Mouse (Mus musculus) gastrocnemius, adult 8-10 months (tissue): ENCODE results near the gene Mpnd. TPM values are rescaled to one million over a fixed set of nuclear protein-coding genes. Genes with fewer than 3 reads are reported as not detected.
"Not testable (repeated sequence)": the region's sequence is repeated elsewhere in the genome, so short reads cannot be mapped to it uniquely, and the experiment has no call there.

Experiments
- DNase-seq, 2 experiments: peaks; one replicate each; pipeline ENCODE4 v3.0.0; 2022; ENCODE audit warnings: low spot score in 2 of 2
- total RNA-seq, 4 experiments: library from RNA; stranded (reverse); gene quantifications; 2 replicates each; pipeline ENCODE4 v1.2.4; 2022

Mpnd gene
- total RNA-seq, 4 experiments from 2014 or later: 41.3 to 55.2 (median 42.4) TPM

- peak; percentile 98 for DNase-seq
Measured at GRCm38 (mm10) chr17:56036176-56036900, 30.8 kb downstream of the Mpnd start, which contains the start of gene Sh3gl1. Gene Sh3gl1 (minus strand): TSS chr17:56036635.

DNA sequence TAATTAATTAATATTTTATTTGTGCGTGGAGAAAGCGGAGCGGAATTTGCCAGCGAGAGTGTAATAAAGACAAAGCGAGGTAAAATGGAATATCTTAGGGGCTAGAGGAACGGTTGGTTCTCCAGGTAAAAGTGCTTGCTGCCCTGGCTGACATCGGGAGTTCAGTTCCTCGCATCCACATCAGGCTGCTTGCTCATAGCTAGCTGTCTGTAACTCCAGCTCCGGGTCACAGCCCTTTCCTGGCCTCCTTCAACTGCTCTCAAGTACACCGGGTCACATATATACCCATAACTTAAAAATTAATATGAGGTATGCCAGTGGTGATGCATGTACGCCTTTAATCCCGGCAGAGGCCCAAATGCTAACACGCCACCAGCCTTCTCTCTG, 31.4 kb downstream of the Mpnd start:
- DNase-seq: no peak

DNA sequence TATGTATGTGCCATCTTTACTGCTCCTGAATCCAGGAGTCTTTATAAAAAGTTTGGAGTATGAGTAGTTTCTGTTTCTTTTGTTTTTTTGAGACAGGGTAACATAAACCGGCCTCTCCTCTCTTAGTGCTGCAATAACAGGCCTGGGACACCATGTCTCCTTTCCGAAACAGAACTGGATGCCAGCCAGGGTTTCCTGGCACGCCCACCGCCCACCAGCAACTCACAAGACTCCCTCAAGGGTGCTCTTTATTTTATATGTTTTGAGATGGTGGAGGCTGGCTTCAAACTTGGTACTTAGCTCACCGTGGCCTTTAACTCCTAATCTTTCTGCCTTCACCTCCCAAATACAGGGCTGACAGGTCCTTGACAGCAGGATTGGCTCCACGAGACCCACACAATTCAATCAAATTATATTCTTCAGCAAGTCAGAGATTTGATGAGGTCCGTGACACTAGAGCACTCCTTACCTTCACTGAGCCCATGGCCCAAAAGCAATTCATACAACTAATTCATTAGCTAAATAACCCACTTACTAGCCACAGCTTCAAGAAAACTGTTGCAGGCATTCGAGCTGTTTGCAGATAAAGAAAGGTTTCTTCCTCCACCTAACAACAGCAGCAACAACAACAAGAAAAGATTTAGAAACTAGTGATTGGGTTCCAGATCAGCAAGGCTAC, 33.2 kb downstream of the Mpnd start:
- DNase-seq: no peak

GRCm38 (mm10) chr17:56039345-56039744, 33.8 kb downstream of the Mpnd start:
- no peak for DNase-seq

DNA sequence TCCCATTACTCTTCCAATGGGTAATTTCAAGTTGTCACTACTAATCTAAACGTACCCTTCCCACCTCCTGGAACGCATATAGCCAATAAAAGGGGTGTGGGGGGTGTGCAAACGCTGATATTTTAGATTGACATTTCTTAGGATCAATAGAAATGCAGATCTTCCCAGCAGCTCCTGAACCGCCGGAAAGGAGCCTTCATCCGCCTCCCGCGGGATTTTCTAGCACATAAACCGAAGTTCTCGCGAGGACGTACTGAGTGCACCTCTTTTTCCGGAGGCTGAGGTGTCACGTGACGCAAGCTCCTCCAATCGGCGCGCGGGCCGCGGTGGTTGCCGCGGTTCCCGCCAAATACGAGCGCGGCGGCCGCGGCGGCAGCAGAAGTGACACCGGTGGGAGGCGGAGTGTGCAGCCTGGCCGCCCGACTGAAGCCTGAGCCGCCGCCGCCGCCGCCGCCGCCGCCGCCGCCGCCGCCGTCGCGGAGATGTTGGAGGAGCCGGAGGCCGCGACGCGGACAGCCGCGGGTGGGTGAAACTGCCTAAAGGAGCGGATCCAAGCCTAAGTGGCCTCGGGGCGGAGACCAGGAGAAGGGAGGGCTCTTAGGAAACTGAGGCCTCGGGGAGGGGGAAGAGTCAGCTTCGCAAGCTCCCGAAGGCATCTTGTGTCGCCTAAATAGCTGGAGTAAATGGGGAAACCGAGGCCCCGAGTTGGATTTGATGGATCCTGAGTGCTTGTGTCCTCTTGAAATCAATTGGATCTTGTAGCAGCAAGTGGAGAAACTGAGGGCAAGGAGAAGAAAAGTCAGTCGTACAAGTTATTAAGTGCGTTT, 34.7 kb downstream of the Mpnd start, which contains the start of gene Chaf1a:
TSS of gene Chaf1a (plus strand) at position 410 of the 827 bp plus-strand sequence.
- peak; percentile 91 to 95 for DNase-seq

GRCm38 (mm10) chr17:56040857-56041163, 35.3 kb downstream of the Mpnd start:
- no peak for DNase-seq

DNA sequence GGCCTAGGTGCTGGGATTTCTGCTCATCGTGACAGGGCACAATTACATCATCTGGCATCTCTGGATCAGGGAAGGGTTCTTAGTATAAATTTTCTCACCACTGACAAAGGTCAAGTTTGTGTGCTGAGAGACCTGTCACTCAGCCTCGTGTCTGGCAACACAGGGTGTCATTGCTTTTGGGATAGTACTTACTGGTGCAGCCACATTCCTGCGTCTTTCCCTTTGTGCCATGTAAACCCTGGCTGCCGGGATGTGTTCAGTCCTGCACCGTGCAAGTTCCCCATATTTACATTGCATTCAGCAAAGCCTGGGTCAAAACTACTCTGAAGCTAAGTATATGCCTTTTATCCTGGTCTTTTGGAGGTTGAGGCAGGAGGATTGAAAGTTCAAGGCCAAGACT, 45.9 kb downstream of the Mpnd start:
- no peak for DNase-seq

DNA sequence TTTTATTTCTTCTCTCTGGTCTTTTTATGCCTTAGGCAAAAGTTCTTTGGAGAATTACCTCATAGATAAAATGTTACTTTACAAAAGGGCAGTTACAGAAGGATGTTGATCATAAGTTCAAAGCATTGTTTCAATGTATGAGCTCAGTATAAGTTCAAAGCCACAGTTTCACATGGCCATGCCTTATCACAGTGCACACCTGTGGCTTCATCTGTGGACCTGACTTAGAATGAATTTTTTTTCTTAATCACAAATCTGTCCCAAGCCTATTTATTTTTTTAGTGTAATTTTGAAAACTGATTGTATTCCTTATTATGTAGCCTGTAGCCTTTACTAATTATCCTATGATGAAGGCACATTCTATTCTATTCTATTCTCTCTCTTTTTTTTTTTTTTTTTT, 49.4 kb downstream of the Mpnd start:
- no peak for DNase-seq

GRCm38 (mm10) chr17:56055945-56056678, 50.6 kb downstream of the Mpnd start:
- no peak for DNase-seq

DNA sequence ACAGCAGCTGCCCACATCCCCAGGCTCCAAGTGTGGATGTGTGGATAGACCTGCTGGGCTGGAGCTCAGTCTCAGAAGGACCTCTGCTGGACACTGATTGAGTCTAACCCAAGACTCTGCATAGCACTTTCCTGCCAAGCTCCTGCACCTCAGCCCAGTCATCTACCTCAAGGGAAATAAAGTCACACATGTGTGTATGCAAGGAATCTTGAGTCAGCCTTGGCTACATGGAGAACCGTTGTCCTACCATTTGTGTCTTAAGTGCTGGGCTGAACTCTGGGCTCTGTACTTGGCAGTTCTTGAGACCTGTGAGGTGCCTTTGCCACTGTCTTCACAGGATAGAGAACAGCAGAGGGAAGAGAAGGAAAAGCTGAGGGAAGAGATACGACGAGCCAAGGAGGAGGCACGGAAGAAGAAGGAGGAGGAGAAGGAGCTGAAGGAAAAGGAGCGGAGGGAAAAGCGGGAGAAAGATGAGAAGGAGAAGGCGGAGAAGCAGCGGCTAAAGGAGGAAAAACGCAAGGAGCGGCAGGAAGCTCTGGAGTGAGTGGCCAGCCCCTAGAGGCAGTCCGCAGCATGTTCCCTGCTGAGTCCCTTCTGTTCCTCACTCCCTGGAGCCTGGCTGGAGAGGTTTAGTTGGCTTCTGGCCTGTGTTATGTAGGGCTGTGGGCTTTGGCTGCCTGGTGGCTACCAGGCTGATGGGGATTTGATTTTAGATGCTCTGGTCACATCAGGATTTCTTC, 52.0 kb downstream of the Mpnd start:
- DNase-seq: no peak

- DNase-seq: no peak
Measured at GRCm38 (mm10) chr17:56062081-56062480, 56.6 kb downstream of the Mpnd start.

- not testable (repeated sequence) for DNase-seq
Measured at GRCm38 (mm10) chr17:56065715-56066114, 60.2 kb downstream of the Mpnd start.

Other genes with a start within 250 kb of the Mpnd start
- 1 to 10 TPM; 3.5 to 4.4 (median 4.1) TPM for gene Zfp119a, start 126.8 kb upstream of the Mpnd start, total RNA-seq
- 1 to 10 TPM; 2.5 to 3.1 (median 2.9) TPM for gene Zfp959, start 113.6 kb upstream of the Mpnd start, total RNA-seq
- 1 to 10 TPM; 3.9 to 4.3 (median 3.9) TPM for gene Zfp119b, start 56.2 kb upstream of the Mpnd start, total RNA-seq
- gene Ebi3, start 53.1 kb upstream of the Mpnd start, total RNA-seq: not detected
- 1 to 10 TPM; 7.0 to 9.1 (median 8.1) TPM for gene Yju2, start 46.6 kb upstream of the Mpnd start, total RNA-seq
- under 1 TPM in 2 of 4 experiments, not detected in 2; 0.31 TPM for gene Shd, start 35.2 kb upstream of the Mpnd start, total RNA-seq
- not detected for gene Fsd1, start 19.2 kb upstream of the Mpnd start, total RNA-seq
- gene Stap2, start 127 bp upstream of the Mpnd start, total RNA-seq: 1 to 10 TPM; 1.7 to 3.2 (median 2.6) TPM
- 1 to 10 TPM; 5.5 to 8.9 (median 7.6) TPM for gene Sh3gl1, start 30.9 kb downstream of the Mpnd start, total RNA-seq
- gene Chaf1a, start 34.7 kb downstream of the Mpnd start, total RNA-seq: 1 to 10 TPM in 1 of 4 experiments, under 1 TPM in 3; 0.47 to 1.6 (median 0.75) TPM
- gene Ubxn6, start 69.3 kb downstream of the Mpnd start, total RNA-seq: 10 to 100 TPM; 66.1 to 85.8 (median 74.4) TPM
- 10 to 100 TPM; 23.6 to 26.7 (median 26.0) TPM for gene Hdgfl2, start 73.9 kb downstream of the Mpnd start, total RNA-seq
- gene Plin4, start 104.1 kb downstream of the Mpnd start, total RNA-seq: 100 to 1,000 TPM; 133 to 313 (median 179) TPM
- 10 to 100 TPM; 16.5 to 31.3 (median 22.8) TPM for gene Plin5, start 111.9 kb downstream of the Mpnd start, total RNA-seq
- 10 to 100 TPM; 10.7 to 24.5 (median 13.9) TPM for gene Lrg1, start 116.3 kb downstream of the Mpnd start, total RNA-seq
- gene Sema6b, start 134.6 kb downstream of the Mpnd start, total RNA-seq: 1 to 10 TPM; 1.4 to 2.7 (median 1.9) TPM
- under 1 TPM; 0.12 to 0.54 (median 0.25) TPM for gene Tnfaip8l1, start 156.8 kb downstream of the Mpnd start, total RNA-seq
- 10 to 100 TPM; 14.9 to 16.8 (median 15.3) TPM for gene Mydgf, start 178.2 kb downstream of the Mpnd start, total RNA-seq
- 10 to 100 TPM; 37.9 to 45.7 (median 43.0) TPM for gene Dpp9, start 213.2 kb downstream of the Mpnd start, total RNA-seq